Mouse (Mus musculus) limb, embryonic 11.5 days (tissue): ENCODE data around the gene Vsnl1. TPM values are rescaled to one million over a fixed set of nuclear protein-coding genes. Genes with fewer than 3 reads are reported as not detected.

Experiments
- ATAC-seq: fragments of 200-750 bp; cut with Nextera tagmentation; 2 replicates; pipeline ENCODE4 v1.8.0; 2017; ENCODE audit warnings: low read depth; ENCODE audit not compliant: insufficient number of reproducible peaks, low FRiP score, low TSS enrichment
- DNase-seq: peaks from one replicate; pipeline ENCODE4 v3.0.0-alpha.2; 2015; ENCODE audit warnings: low spot score
- H3K27ac ChIP-seq: fragments of 300-500 bp; sonication (generic); replicated peaks from 2 replicates; pipeline ENCODE4 v1.5.1; 2014; ENCODE audit warnings: low read depth, mild to moderate bottlenecking, low read length
- H3K27me3 ChIP-seq: fragments of 300-500 bp; sonication (generic); 2 replicates; pipeline ENCODE4 v1.6.1; 2014; ENCODE audit warnings: mild to moderate bottlenecking, low read length, mixed read lengths; ENCODE audit not compliant: control insufficient read depth, insufficient read depth
- H3K36me3 ChIP-seq: fragments of 300-500 bp; sonication (generic); 2 replicates; pipeline ENCODE4 v1.6.1; 2014; ENCODE audit warnings: mild to moderate bottlenecking, low read length, moderate library complexity, mixed read lengths; ENCODE audit not compliant: control insufficient read depth, insufficient read depth
- H3K4me1 ChIP-seq: fragments of 300-500 bp; sonication (generic); 2 replicates; pipeline ENCODE4 v1.6.1; 2014; ENCODE audit warnings: low read length, mixed read lengths; ENCODE audit not compliant: control insufficient read depth, insufficient read depth
- H3K4me2 ChIP-seq: fragments of 300-500 bp; sonication (generic); 2 replicates; pipeline ENCODE4 v1.6.1; 2014; ENCODE audit warnings: low read depth, mild to moderate bottlenecking, moderate library complexity; ENCODE audit not compliant: severe bottlenecking
- H3K4me3 ChIP-seq: fragments of 300-500 bp; sonication (generic); 2 replicates; pipeline ENCODE4 v1.5.1; 2014; ENCODE audit warnings: low read depth, low read length
- H3K9ac ChIP-seq: fragments of 300-500 bp; sonication (generic); 2 replicates; pipeline ENCODE4 v1.6.1; 2014; ENCODE audit warnings: mild to moderate bottlenecking, low read length
- H3K9me3 ChIP-seq: fragments of 300-500 bp; sonication (generic); 2 replicates; pipeline ENCODE4 v1.6.1; 2016; ENCODE audit warnings: low read length; ENCODE audit not compliant: control insufficient read depth
- WGBS: fragments of 180-500 bp; shearing (Covaris S2); extraction: QIAGEN DNeasy Blood & Tissue Kit; methylation state at CpG from one replicate; pipeline ENCODE4 v1.1.7; 2014; 5-methylcytosine and 5-hydroxymethylcytosine counted together
- polyA plus RNA-seq: library from polyadenylated mRNA; unstranded; fragments of >200 nt; fragmentation: Nextera tagmentation; extraction: Ambion mirVana; gene quantifications from 2 replicates; pipeline ENCODE4 v1.2.1, GENCODE M21; 2014

Gene Vsnl1
- polyA plus RNA-seq, 1 experiment from 2014 or later, result 0.28 TPM

DNA sequence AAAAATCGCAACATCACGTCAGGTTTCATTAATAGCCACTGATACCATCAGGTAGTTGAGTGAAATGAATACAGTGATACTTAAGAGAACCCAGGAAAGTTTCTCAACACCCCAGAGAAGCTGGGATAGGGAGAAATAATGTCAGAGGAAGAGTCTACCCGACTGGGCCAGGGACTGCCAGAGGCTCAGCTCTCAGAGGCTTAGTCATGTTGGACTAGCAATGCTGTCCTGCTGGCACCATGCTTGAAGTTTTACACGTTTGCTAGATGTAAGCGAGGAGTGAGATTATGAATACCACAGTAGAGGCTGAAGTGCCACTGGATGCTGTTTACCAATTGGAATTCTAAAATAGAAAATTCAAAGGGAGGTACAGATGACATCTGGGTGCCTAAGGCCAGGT, 39.4 kb downstream of the Vsnl1 start:
- Histone ChIP-seq H3K4me2 (no peak overlapping the region), H3K27me3 (no peaks in the 10 kb centered on the region), H3K9me3 (no peaks in the 10 kb centered on the region), H3K4me1 (no peaks in the 10 kb centered on the region), H3K36me3 (no peaks in the 10 kb centered on the region), H3K9ac (no peak overlapping the region), H3K27ac (no peak overlapping the region), H3K4me3 (no peak overlapping the region)
- DNase-seq (no peak), ATAC-seq (no peak)
- 85% methylated on average over 5 of the region's 5 CpGs for WGBS

DNA sequence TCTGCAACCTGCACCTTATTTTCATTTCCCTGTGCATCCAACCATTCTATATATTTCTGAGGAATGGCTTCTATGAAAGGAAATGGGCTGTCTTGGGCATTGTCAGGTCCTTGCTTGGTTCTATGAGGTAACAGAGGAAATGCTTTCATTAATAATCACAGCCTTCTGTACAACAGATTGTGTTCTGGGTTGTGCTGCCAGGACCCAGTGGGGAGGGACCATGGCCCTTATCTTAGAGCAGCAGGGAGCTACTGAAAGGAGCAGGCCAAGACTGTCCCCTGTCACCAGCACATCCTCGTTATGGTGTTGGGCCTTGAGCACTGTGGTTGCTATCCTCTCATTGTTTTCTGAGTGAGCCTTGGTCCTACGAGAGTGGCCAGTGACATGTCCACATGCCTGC, 40.9 kb downstream of the Vsnl1 start:
- Histone ChIP-seq H3K4me1 (no peaks in the 10 kb centered on the region), H3K36me3 (no peaks in the 10 kb centered on the region), H3K27me3 (no peaks in the 10 kb centered on the region), H3K4me3 (no peak overlapping the region), H3K9ac (no peak overlapping the region), H3K27ac (no peak overlapping the region), H3K4me2 (no peak overlapping the region), H3K9me3 (no peaks in the 10 kb centered on the region)
- ATAC-seq (no peak), DNase-seq (no peak)
- 70% methylated on average over 2 of the region's 2 CpGs for WGBS

DNA sequence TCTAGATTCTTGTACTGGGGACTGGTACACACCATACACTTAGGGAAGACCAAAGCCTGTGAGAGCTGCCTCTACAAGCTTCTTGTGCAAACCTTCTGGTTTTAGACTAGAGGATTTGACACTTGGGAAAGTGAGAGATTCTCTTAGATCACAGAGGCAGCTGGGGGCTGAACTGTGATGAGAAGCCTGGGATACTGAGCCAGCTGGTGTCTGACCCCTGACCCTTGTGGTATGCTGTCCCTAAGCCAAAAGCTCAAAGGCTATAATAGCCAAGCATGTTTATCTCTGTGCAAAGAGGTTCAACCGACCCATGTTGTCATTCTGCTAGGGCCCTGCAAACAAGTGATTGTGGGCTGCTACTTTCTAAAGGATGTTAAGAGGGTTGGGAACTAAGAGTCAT, 43.9 kb downstream of the Vsnl1 start:
- Histone ChIP-seq H3K36me3 (no peaks in the 10 kb centered on the region), H3K9ac (no peak overlapping the region), H3K27me3 (no peaks in the 10 kb centered on the region), H3K4me3 (no peak overlapping the region), H3K9me3 (no peaks in the 10 kb centered on the region), H3K4me1 (no peaks in the 10 kb centered on the region), H3K4me2 (no peak overlapping the region), H3K27ac (no peak overlapping the region)
- no peak for DNase-seq
- 10% methylated on average over 1 of the region's 1 CpGs for WGBS
- no peak for ATAC-seq

DNA sequence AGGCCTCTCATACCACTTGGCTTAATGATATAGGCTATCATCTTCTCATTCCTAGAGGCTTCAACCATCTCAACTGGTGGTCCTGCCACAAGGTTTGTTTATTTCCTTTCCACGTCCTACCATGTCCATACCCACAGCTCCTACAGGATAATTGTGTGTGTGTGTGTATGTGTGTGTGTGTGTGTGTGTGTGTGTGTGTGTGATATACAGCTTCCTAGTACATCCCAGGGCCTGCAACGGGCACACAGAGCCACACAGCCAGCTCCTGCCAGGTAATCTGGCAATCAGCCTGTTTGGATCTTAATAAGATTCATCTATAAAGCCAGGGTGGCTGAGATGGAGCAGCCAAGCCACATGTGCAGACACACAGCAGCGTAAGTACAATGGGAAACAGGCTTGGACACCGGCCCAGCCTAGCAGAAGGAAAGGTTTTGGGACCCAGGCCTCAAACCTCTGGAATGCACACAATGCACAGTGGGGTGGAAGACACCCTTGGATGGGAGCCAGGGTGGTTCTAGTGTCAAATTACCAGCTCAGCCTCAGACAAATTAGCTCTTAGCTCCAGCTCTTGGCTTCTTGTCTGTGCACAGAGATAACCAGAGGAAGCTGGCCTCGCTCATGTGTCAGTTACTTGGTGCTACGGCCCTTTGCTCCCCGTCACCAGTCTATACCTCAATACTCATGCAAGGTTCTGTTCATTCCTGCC, 45.0 kb downstream of the Vsnl1 start:
- no peaks in the 10 kb centered on the region for H3K27me3 ChIP-seq
- no peak overlapping the region for H3K4me3 ChIP-seq
- H3K36me3 ChIP-seq, result no peaks in the 10 kb centered on the region
- no peak overlapping the region for H3K4me2 ChIP-seq
- ATAC-seq (no peak), DNase-seq (no peak)
- WGBS, result 54% methylated on average over 7 of the region's 7 CpGs
- H3K9me3 ChIP-seq, result no peaks in the 10 kb centered on the region
- no peak overlapping the region for H3K9ac ChIP-seq
- no peak overlapping the region for H3K27ac ChIP-seq
- no peaks in the 10 kb centered on the region for H3K4me1 ChIP-seq

DNA sequence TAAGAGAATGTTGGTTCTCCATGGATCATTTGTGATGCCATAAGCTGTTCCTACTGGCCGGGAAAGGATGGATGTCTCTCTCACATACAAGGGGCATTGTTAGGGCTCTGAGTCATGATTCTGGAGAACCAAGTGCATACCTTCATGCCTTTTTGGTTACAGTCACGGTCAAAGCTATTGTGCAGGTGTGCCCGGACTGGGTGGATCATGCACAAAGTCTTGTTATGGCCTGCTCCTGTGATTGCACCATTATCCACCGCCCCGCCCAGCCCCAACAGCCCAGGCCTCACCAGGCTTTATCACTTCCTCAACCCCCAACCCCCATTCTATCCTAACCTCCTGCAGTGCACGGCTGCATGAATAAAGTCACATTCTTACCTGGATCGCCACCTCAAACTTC, 47.3 kb downstream of the Vsnl1 start:
- H3K27me3 ChIP-seq, result no peaks in the 10 kb centered on the region
- no peak overlapping the region for H3K4me3 ChIP-seq
- WGBS, result 79% methylated on average over 7 of the region's 7 CpGs
- H3K4me2 ChIP-seq, result no peak overlapping the region
- no peak overlapping the region for H3K27ac ChIP-seq
- no peaks in the 10 kb centered on the region for H3K36me3 ChIP-seq
- no peaks in the 10 kb centered on the region for H3K9me3 ChIP-seq
- ATAC-seq, result no peak
- H3K4me1 ChIP-seq, result no peaks in the 10 kb centered on the region
- H3K9ac ChIP-seq, result no peak overlapping the region
- DNase-seq, result no peak

DNA sequence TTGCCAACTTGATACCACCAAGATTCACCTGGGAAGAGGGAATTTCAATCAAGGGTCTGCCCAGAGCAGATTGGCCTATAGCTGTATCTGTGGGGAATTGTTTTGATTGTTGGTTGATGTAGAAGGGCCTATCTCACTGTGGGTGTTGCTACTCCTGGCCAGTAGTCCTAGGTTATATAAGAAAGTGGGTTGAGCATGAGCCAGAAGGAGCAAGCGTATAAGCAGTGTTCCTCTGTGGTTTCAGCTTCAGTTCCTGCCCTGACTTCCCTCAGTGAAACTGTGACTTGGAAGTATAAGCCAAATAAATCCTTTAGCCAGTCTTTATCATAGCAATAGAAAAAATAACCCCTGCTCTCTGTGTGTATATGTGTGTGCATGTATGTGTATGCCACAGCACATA, 51.7 kb downstream of the Vsnl1 start:
- Histone ChIP-seq H3K9me3 (no peaks in the 10 kb centered on the region), H3K27me3 (no peaks in the 10 kb centered on the region), H3K4me3 (no peak overlapping the region), H3K27ac (no peak overlapping the region), H3K4me1 (no peaks in the 10 kb centered on the region), H3K4me2 (no peak overlapping the region), H3K9ac (no peak overlapping the region), H3K36me3 (no peaks in the 10 kb centered on the region)
- DNase-seq, result no peak
- ATAC-seq, result no peak
- 100% methylated on average over 1 of the region's 1 CpGs for WGBS

DNA sequence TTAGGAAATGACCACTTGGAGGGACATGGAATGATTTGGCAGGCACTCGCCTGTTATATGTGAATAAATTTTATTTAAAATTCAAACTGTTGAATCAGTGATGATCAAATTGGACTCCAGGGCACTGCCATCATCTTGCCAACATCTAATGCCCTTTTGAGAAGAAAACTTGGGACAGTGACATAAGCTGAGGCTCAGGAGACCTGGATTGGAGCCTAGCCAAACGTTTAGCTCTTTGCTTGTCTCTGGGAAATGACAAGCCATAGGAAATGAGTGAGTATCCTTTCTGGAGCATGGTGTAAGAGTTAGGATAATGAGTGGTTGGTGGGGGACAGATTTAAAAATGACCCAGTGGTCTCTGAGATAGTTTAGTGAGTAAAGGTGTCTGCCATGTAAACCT, 57.0 kb downstream of the Vsnl1 start:
- no peaks in the 10 kb centered on the region for H3K9me3 ChIP-seq
- no peak overlapping the region for H3K27ac ChIP-seq
- ATAC-seq (no peak), DNase-seq (no peak)
- no peak overlapping the region for H3K4me2 ChIP-seq
- no peaks in the 10 kb centered on the region for H3K36me3 ChIP-seq
- no peaks in the 10 kb centered on the region for H3K27me3 ChIP-seq
- H3K4me3 ChIP-seq, result no peak overlapping the region
- no peaks in the 10 kb centered on the region for H3K4me1 ChIP-seq
- 77% methylated on average over 2 of the region's 2 CpGs for WGBS
- no peak overlapping the region for H3K9ac ChIP-seq

DNA sequence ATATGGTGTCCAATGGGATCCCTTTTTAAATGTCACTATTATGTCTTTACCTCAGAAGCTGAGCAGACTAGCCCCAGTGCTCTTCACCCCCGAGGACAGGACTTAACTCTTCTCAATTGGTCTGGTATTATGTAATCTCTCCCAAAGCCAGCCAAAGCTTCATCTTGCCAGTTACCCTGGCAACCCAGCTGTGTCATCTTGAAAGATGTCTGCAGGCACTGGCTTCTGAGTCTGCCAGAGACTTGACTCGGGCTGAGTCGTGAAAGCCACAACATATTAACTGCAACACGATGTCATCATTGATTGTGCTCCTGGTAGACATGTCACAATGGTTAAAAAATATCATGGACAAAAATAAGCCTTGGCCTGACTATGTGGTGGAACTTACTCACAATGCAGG, 66.4 kb downstream of the Vsnl1 start:
- H3K27me3 ChIP-seq, result no peaks in the 10 kb centered on the region
- no peaks in the 10 kb centered on the region for H3K4me1 ChIP-seq
- H3K9me3 ChIP-seq, result no peaks in the 10 kb centered on the region
- no peak overlapping the region for H3K9ac ChIP-seq
- H3K36me3 ChIP-seq, result no peaks in the 10 kb centered on the region
- no peak overlapping the region for H3K27ac ChIP-seq
- no peak overlapping the region for H3K4me3 ChIP-seq
- ATAC-seq, result no peak
- H3K4me2 ChIP-seq, result no peak overlapping the region
- DNase-seq, result no peak
- 71% methylated on average over 4 of the region's 4 CpGs for WGBS

DNA sequence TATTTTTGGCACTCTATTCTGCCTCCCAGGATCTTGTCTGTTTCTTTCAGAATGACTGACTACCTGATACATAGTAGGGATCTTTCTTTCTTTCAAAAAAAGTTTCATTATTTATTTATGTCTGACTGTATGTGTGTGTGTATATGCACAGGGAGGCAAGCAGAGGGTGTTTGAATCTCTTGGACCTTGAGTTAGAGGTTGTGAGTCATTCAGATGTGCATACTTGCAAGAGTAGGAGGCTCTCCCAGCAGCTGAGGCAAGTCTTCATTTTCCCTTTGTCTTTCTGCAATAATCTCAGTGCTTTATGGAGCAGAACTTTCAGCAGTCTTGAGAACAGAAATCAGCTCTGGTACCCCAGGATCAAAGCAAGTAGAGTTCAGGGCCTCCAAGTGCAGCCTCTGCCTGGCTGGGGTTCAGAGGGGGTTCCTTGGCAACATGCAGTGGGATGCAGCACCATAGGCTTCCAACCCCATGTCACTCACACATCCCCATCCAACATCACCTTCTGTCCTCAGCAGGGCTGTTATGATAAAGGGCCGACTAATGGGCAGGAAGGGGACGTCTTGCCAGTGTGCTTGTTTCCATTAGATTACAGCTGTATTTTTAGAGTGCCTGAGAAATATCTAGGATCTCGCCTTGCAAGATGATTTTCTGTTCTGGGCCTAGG, 69.2 kb downstream of the Vsnl1 start:
- 56% methylated on average over 3 of the region's 3 CpGs for WGBS
- no peak overlapping the region for H3K9ac ChIP-seq
- H3K9me3 ChIP-seq, result no peaks in the 10 kb centered on the region
- no peaks in the 10 kb centered on the region for H3K4me1 ChIP-seq
- no peak overlapping the region for H3K4me2 ChIP-seq
- ATAC-seq (no peak), DNase-seq (no peak)
- no peak overlapping the region for H3K27ac ChIP-seq
- H3K27me3 ChIP-seq, result no peaks in the 10 kb centered on the region
- H3K4me3 ChIP-seq, result no peak overlapping the region
- H3K36me3 ChIP-seq, result no peaks in the 10 kb centered on the region
